Mouse (Mus musculus): ENCODE results near the gene Dner. TPM values are rescaled to one million over a fixed set of nuclear protein-coding genes. Genes with fewer than 3 reads are reported as not detected.

Dner gene
- polyA plus RNA-seq, 1 experiment from 2014 or later: 156 TPM

DNA sequence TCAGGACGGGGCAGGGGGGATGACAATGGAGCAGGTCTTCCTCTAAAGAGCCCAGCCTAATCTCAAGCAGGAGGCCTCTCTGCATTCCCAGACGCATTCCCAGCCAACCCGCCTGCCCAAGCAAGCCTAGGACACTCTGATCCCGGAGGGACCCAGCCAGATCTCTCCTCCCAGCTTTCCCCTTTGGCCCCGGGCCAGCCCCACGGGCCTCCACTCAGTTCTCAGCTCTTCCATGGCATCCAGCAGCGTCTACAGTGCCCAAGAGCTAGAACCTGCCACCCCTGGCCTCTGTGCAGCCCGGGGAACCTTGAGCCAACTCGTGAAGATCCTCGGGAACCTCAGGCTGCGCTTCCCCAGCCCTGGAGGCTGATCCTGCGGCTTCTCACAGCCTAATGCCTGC is 291.1 kb downstream of the Dner start:
- Histone ChIP-seq H3K4me3 (replicated peaks) (no peak overlapping the region), H3K9ac (replicated peaks) (no peak overlapping the region), H3K9me3 (no peaks in the 10 kb centered on the region), H3K27ac (no peak overlapping the region), H3K4me2 (replicated peaks) (no peak overlapping the region), H3K4me1 (replicated peaks) (0 out of 2 replicates have a peak, but pooled peaks cover 3% of the 10 kb centered on the region), H3K36me3 (no peaks in the 10 kb centered on the region), H3K27me3 (no peaks in the 10 kb centered on the region)
- 55% methylated on average over 12 of the region's 12 CpGs for WGBS
- ATAC-seq: peak; percentile 34; the same call in 1 of the 2 replicates

DNA sequence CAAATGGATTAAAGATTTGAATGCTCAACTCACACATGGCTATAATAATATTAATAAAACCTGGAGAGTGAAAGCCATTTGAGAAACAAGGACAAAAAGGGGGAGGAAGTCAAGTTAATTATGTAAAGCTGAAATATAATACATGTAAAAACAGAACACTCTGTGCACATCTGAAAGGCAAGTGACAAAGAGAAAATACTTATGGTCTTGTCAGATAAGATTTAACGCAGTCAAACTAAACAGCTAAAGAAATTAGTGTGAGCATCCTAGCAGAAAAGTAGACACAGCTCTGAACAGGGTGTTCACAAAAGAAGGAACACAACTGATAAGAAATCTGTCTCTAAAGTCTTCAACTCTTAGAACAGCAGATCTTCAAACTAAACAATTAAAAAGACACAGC is 293.9 kb downstream of the Dner start:
- H3K4me2 ChIP-seq (replicated peaks): no peak overlapping the region
- 0 out of 2 replicates have a peak, but pooled peaks cover 3% of the 10 kb centered on the region for H3K4me1 ChIP-seq (replicated peaks)
- no peaks in the 10 kb centered on the region for H3K9me3 ChIP-seq
- ATAC-seq: no peak
- H3K36me3 ChIP-seq: no peaks in the 10 kb centered on the region
- 73% methylated on average over 1 of the region's 1 CpGs for WGBS
- H3K27ac ChIP-seq: no peak overlapping the region
- H3K9ac ChIP-seq (replicated peaks): no peak overlapping the region
- no peak overlapping the region for H3K4me3 ChIP-seq (replicated peaks)
- no peaks in the 10 kb centered on the region for H3K27me3 ChIP-seq

DNA sequence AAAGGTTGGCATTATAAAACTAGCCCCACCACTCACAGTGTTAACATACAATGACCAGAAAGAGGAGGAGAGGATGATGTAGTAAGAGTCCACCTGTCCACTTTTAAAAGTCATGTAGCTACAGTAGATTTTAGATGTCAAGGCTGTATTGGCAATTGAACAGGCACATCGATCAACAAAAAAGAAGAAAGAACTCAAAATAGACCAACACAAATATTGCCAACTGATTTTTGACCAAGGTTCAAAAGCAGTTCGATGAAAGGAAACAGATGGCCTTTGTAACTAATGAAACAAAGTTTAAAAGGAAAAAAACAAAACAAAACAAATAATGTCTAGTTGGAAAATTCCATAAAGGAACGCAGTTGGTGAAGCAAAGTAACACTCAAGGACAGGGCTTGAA is 296.4 kb downstream of the Dner start:
- Histone ChIP-seq H3K36me3 (peaks cover 8% of the 10 kb centered on the region; the same call in 1 of the 2 replicates), H3K4me2 (replicated peaks) (no peak overlapping the region), H3K27me3 (no peaks in the 10 kb centered on the region), H3K9me3 (no peaks in the 10 kb centered on the region), H3K27ac (no peak overlapping the region), H3K9ac (replicated peaks) (no peak overlapping the region), H3K4me3 (replicated peaks) (no peak overlapping the region), H3K4me1 (replicated peaks) (no peaks in the 10 kb centered on the region)
- WGBS: 84% methylated on average over 3 of the region's 3 CpGs
- no peak for ATAC-seq

DNA sequence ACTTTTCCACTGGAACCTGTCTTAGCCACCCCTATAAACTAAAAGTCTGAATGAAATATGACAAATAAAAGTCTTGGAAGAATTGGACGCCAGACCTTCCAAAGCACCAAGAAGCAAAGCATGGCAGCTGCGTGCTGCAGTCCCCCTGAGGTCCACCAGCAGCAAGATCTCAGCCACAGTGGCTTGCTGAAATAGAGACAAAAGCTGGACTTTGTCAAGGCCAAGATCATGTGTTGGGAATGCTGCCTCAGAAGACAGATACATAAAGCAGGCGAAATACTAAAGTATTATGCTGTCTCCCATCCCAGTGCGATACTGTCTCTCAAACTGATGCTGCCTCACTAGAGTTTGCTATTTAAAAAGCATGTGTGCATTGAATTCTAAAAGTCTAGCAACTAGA is 296.9 kb downstream of the Dner start:
- Histone ChIP-seq H3K9me3 (no peaks in the 10 kb centered on the region), H3K9ac (replicated peaks) (no peak overlapping the region), H3K36me3 (peaks cover 13% of the 10 kb centered on the region), H3K4me1 (replicated peaks) (no peaks in the 10 kb centered on the region), H3K27ac (no peak overlapping the region), H3K4me2 (replicated peaks) (no peak overlapping the region), H3K4me3 (replicated peaks) (no peak overlapping the region), H3K27me3 (no peaks in the 10 kb centered on the region)
- 94% methylated on average over 4 of the region's 4 CpGs for WGBS
- no peak for ATAC-seq

DNA sequence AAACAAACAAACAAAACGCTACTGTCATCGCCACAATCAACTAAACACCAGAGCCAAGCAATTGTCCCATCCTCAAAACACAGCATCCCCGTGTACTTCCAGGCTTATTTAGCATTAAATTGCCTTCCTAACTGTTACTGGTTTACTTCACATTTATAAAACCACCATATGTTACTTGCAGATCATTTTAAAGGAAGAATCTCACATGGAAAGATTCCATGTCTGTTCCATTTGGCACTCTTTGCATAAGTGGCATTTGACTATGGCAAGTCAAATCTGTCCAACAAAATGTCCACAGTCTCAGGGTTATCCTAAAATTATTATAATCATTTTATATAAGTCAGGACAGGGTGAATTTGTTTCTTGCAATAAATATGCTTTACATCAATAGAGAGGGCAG is 299.2 kb downstream of the Dner start:
- Histone ChIP-seq H3K4me1 (replicated peaks) (no peaks in the 10 kb centered on the region), H3K4me2 (replicated peaks) (no peak overlapping the region), H3K27me3 (no peaks in the 10 kb centered on the region), H3K9ac (replicated peaks) (no peak overlapping the region), H3K36me3 (peaks cover 13% of the 10 kb centered on the region), H3K4me3 (replicated peaks) (no peak overlapping the region), H3K9me3 (no peaks in the 10 kb centered on the region), H3K27ac (no peak overlapping the region)
- ATAC-seq: no peak
- WGBS: 91% methylated on average over 3 of the region's 3 CpGs

DNA sequence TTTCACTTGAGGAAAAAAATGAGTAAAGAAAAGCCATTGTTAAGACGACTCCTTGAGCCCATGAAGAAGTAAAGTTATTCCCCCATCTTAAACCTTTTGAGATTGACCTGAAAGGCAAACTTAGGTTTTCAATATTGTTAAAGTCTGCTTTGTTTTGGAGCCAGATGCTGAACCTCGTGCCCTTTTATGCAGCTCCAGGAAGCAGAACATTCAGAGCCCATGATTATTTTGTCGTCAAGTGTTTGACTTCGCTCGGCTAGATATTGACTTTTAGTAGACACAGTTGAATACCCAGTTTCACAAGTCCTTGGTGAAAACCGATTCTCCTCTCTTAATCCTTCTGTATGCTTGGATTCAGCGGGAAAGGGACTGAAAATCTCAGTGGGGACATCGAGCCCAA is 300.1 kb downstream of the Dner start:
- no peak for ATAC-seq
- Histone ChIP-seq H3K27me3 (no peaks in the 10 kb centered on the region), H3K4me2 (replicated peaks) (no peak overlapping the region), H3K9ac (replicated peaks) (no peak overlapping the region), H3K4me1 (replicated peaks) (no peaks in the 10 kb centered on the region), H3K9me3 (no peaks in the 10 kb centered on the region), H3K4me3 (replicated peaks) (no peak overlapping the region), H3K27ac (no peak overlapping the region), H3K36me3 (peaks cover 13% of the 10 kb centered on the region)
- 67% methylated on average over 8 of the region's 8 CpGs for WGBS

DNA sequence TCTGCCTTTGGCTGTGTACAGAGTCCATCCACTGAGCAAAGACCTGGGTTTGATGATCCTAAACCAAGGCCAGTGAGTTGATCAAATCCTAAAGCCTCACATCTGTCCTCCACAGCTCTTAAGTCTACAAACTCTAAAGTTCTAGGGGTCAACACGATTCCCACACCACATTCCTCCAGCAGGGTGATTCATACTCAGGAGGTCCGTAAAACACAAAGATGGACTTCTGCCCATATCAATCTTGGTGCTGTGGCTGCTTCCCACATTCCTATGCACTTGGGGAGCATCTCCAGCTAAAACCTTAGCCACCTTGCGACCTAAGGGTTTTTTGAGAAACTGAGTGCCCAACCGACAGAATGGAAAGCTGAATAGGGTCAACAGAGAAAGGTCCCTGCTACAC is 305.1 kb downstream of the Dner start:
- no peak overlapping the region for H3K4me2 ChIP-seq (replicated peaks)
- WGBS: 89% methylated on average over 4 of the region's 4 CpGs
- no peak for ATAC-seq
- no peaks in the 10 kb centered on the region for H3K9me3 ChIP-seq
- H3K27ac ChIP-seq: no peak overlapping the region
- no peak overlapping the region for H3K4me3 ChIP-seq (replicated peaks)
- H3K27me3 ChIP-seq: no peaks in the 10 kb centered on the region
- peaks cover 16% of the 10 kb centered on the region for H3K36me3 ChIP-seq
- 0 out of 2 replicates have a peak, but pooled peaks cover 7% of the 10 kb centered on the region for H3K4me1 ChIP-seq (replicated peaks)
- H3K9ac ChIP-seq (replicated peaks): no peak overlapping the region

DNA sequence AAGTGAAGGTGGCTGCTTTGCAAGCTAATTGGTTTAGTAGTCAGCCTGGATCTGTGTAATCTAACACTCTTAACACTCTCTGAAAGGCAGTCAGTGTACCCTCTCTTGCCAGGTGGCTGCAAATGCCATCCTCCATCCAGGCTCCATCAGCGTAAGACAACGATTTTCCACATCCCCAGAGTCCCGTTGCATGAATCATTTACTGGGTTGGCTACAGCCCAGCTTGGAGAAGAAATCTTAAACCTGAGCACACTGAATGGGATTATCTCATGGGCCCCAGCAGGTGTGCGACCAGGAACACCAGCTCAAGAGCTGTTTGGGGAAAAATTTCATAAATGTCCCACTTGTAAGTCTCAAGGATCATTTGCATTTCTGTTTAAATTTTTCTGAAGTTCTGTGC is 308.4 kb downstream of the Dner start:
- no peak overlapping the region for H3K4me3 ChIP-seq (replicated peaks)
- H3K9ac ChIP-seq (replicated peaks): no peak overlapping the region
- H3K27me3 ChIP-seq: no peaks in the 10 kb centered on the region
- 45% methylated on average over 4 of the region's 4 CpGs for WGBS
- H3K36me3 ChIP-seq: peaks cover 12% of the 10 kb centered on the region
- H3K4me2 ChIP-seq (replicated peaks): no peak overlapping the region
- no peak; the same call in 1 of the 2 replicates for ATAC-seq
- H3K27ac ChIP-seq: no peak overlapping the region
- H3K4me1 ChIP-seq (replicated peaks): 0 out of 2 replicates have a peak, but pooled peaks cover 11% of the 10 kb centered on the region
- no peaks in the 10 kb centered on the region for H3K9me3 ChIP-seq

DNA sequence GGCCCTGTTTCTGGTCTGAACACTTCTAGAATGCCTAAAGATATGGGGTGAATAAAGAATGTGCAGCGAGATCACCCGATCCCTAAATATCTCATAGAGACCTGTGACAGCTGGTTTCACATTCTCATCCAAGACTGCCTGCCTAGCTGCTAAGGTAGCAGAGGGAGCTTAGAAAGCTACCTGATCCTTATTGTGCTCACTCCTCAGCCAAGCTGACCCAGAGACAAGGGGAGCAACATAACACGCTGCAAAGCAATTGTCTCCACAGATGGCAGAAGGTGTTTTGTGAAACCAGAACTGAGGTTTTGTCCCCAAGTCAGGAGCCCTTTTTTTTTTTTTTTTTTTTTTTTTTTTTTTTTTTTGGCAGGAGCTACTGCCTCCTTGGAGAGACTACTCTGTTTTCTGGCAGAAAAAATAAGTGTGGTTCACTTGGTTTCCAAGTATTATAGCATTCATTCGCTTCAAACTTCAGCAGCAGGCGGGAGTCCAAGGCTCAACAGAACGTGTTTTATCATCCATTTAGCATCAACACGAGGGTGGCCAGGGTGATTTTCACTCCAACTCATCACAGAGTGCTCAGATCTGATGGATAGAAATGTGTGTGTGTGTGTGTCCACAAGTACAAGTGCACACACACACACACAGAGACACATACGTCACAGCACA is 309.4 kb downstream of the Dner start:
- ATAC-seq: no peak

DNA sequence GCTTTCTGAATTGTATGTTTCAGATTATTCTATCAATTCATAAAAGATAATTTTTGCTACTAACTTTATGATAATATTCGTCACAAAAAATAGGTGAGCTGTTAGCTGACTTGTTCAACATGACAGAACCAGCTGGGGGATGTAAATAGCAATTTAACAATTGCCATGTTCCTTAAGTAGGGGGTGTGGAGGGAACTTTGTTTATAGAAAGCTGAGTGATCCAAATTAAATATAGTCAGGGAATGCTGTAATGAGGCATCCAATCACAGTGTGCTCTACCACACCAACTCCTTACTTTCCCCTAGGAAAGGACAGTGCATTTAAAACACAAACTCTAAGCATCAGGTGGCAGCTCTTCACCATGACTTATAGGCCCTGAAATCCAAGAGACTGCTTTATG is 313.3 kb downstream of the Dner start:
- no peak for ATAC-seq
- Histone ChIP-seq H3K36me3 (peaks cover 26% of the 10 kb centered on the region), H3K27ac (no peak overlapping the region), H3K4me3 (replicated peaks) (no peak overlapping the region), H3K4me2 (replicated peaks) (no peak overlapping the region), H3K4me1 (replicated peaks) (0 out of 2 replicates have a peak, but pooled peaks cover 8% of the 10 kb centered on the region), H3K27me3 (no peaks in the 10 kb centered on the region), H3K9ac (replicated peaks) (no peak overlapping the region), H3K9me3 (no peaks in the 10 kb centered on the region)
- 94% methylated on average over 1 of the region's 1 CpGs for WGBS

More for the DNA sequence above, 309.4 kb downstream of the Dner start:
- Histone ChIP-seq H3K9ac (replicated peaks) (no peak overlapping the region), H3K27me3 (no peaks in the 10 kb centered on the region), H3K4me1 (replicated peaks) (0 out of 2 replicates have a peak, but pooled peaks cover 11% of the 10 kb centered on the region), H3K4me3 (replicated peaks) (no peak overlapping the region), H3K9me3 (no peaks in the 10 kb centered on the region), H3K4me2 (replicated peaks) (no peak overlapping the region), H3K36me3 (peaks cover 19% of the 10 kb centered on the region), H3K27ac (no peak overlapping the region)
- 91% methylated on average over 8 of the region's 8 CpGs for WGBS

DNA sequence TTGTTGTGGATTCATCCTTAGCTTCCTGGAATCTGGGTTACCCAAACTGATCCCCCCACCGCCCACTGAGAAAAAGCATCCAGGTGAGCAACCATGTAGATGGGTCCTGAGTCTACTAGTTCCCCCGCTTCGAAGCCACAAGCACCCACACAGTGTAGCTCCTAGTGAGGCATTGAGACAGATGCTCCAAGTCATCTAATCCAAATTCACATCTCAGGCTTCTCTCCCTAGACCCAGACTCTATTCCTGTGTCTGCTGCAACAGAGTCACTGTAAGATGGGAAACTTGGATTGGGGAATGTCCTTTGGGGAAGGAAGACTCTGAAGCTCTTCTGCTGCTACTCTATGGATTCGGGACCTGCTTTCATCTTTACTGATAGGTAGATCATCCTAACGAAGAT is 314.0 kb downstream of the Dner start:
- no peaks in the 10 kb centered on the region for H3K27me3 ChIP-seq
- H3K4me3 ChIP-seq (replicated peaks): no peak overlapping the region
- no peak for ATAC-seq
- H3K9ac ChIP-seq (replicated peaks): no peak overlapping the region
- no peak overlapping the region for H3K27ac ChIP-seq
- no peak overlapping the region for H3K4me2 ChIP-seq (replicated peaks)
- 93% methylated on average over 5 of the region's 5 CpGs for WGBS
- 0 out of 2 replicates have a peak, but pooled peaks cover 4% of the 10 kb centered on the region for H3K4me1 ChIP-seq (replicated peaks)
- H3K9me3 ChIP-seq: no peaks in the 10 kb centered on the region
- H3K36me3 ChIP-seq: peaks cover 26% of the 10 kb centered on the region

DNA sequence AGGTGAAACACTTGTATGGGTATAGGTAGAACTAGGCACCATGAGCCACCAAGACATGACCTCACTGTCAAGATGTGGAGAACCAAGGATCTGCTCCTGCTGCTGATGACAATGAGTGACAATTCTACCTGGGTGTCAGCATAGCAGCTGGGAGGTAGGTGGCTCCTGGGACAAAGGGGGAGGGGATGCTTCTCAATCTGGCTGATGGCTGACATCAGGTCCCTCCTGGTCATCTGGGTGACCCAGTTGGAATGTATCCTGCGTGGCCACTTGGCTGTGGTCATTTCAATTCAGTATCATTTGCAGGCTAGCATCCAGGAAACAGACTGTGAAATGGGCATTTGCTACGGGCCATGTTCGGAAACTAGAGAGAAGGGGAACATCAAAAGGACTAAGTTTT is 315.1 kb downstream of the Dner start:
- no peaks in the 10 kb centered on the region for H3K9me3 ChIP-seq
- no peak overlapping the region for H3K9ac ChIP-seq (replicated peaks)
- no peak overlapping the region for H3K27ac ChIP-seq
- 83% methylated on average over 3 of the region's 3 CpGs for WGBS
- 0 out of 2 replicates have a peak, but pooled peaks cover 4% of the 10 kb centered on the region for H3K4me1 ChIP-seq (replicated peaks)
- H3K4me3 ChIP-seq (replicated peaks): no peak overlapping the region
- H3K27me3 ChIP-seq: no peaks in the 10 kb centered on the region
- no peak overlapping the region for H3K4me2 ChIP-seq (replicated peaks)
- H3K36me3 ChIP-seq: peaks cover 26% of the 10 kb centered on the region
- ATAC-seq: no peak

DNA sequence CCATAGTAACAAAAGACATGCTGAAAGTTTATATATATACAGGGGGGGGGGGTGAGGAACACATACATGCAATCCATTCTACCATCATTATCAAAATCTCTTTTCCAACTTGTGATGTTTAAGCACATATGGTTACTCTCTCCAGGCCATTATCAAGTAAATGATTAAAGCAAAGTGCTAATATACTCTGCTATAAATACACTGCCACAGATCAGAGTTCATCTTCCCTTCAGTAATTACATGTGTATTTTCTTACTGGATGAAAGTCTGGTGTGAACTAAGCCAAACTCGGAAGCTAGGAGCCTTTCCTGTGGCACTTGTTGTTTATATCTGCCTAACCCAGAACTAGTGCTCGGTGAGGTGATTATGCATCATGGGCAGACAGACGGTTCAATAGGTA is 328.3 kb downstream of the Dner start:
- H3K9me3 ChIP-seq: no peaks in the 10 kb centered on the region
- H3K4me2 ChIP-seq (replicated peaks): no peak overlapping the region
- H3K36me3 ChIP-seq: no peaks in the 10 kb centered on the region
- H3K9ac ChIP-seq (replicated peaks): no peak overlapping the region
- H3K4me3 ChIP-seq (replicated peaks): no peak overlapping the region
- H3K27me3 ChIP-seq: no peaks in the 10 kb centered on the region
- WGBS: 88% methylated on average over 3 of the region's 3 CpGs
- no peak for ATAC-seq
- H3K4me1 ChIP-seq (replicated peaks): peaks cover 5% of the 10 kb centered on the region
- no peak overlapping the region for H3K27ac ChIP-seq

Data from midbrain, embryonic 13.5 days (tissue).